Mouse (Mus musculus): ENCODE results near the gene Med13l.

Gene Med13l

GRCm38 (mm10) chr5:118555305-118555704 lies 5.2 kb upstream of the Med13l start:
- in situ Hi-C loops (cut with MboI, MseI): no loop called here

GRCm38 (mm10) chr5:118556387-118556937 lies 4.0 kb upstream of the Med13l start:
- in situ Hi-C loops (cut with MboI, MseI): no loop called here

GRCm38 (mm10) chr5:118558841-118559240 lies 1.6 kb upstream of the Med13l start:
- in situ Hi-C loops (cut with MboI, MseI): no loop called here

DNA sequence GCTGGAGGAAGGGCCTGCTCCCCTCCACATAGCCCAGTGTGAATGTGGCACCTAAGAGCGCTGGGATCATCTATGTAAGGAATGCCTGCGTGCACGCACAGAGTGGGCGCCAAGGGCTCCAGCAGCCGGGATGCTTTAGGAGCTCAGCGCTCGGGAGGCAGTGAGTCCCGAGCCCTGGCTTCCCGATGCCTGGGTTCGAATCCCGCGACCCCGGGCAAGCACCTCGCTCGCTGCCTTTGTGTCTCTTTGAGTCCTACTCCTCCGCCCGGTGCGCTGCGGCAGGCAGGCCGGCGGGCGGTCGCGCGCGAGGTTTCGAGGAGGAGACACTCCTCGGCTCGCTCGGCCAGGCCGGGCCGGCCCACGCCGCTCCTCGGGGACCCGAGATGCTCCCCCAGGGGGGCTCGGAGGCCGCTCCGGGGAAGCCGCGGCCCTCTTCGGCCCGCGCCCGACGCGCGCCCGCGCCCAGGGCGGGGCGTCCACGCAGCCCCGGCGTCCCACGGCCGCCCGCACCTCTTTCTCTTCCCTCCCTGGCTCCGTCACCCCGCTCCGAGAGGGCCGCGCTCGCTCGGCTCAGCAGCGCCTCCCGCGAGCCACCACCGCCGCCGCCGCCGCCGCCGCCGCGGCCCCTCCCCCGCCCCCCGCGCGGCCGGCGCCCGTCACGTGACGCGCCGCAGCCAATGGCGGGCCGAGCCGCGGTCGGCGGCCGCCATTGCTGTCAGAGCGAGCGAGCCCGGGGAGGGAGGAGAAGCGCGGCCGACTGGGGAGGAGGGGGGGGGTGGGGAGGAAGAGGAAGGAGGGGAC lies 695 bp upstream of the Med13l start:
- in situ Hi-C loops (cut with MboI, MseI): no loop called here

- in situ Hi-C loops (cut with MboI, MseI): no loop called here
Measured at GRCm38 (mm10) chr5:118561086-118561987, 858 bp downstream of the Med13l start.

- in situ Hi-C loops (cut with MboI, MseI): no loop called here
Measured at GRCm38 (mm10) chr5:118562206-118562605, 1.7 kb downstream of the Med13l start.

GRCm38 (mm10) chr5:118563590-118563989 lies 3.1 kb downstream of the Med13l start:
- in situ Hi-C loops (cut with MboI, MseI): no loop called here

DNA sequence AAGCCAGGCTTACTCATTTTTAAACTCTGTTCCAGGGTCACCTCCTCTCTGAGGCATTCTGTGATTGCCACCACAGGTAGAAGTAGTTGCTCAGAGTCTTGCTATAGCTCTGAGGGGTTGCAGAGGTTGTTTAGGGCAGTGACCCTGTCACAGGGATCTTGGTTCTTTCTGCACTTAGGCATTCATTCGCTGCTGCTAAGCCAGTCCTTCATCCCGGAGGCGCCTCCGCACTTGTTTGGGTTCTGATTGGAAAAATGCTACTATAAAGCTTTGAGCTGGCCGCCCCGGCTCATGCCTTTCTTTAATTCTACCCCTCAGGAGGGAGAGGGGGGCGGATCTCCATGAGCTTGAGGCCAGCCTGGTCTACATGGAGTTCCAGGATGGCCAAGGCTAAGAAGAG lies 6.9 kb downstream of the Med13l start:
- in situ Hi-C loops (cut with MboI, MseI): no loop called here

GRCm38 (mm10) chr5:118569017-118569416 lies 8.5 kb downstream of the Med13l start:
- in situ Hi-C loops (cut with MboI, MseI): no loop called here

GRCm38 (mm10) chr5:118569606-118570580 lies 9.4 kb downstream of the Med13l start:
- in situ Hi-C loops (cut with MboI, MseI): no loop called here

GRCm38 (mm10) chr5:118571504-118571903 lies 11.0 kb downstream of the Med13l start:
- in situ Hi-C loops (cut with MboI, MseI): no loop called here

DNA sequence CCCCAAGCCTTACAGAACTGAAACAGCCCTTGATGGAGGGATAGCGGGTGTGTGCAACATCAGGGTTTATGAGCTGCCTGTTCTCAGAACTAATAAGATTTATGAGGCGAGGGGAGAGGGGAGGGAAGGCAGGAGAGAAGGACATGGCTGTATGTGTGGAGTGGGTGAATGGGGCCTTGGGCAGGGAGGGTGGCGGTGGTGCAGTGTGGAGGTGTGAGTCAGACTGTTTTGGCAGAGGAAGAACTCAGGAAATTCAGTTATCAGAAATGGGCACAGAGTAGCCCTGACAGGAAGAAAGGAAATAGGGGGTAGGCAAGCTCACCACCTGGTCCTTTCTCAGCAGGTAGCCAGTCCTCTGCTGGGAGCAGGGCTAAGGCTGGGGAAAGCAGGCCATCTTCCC lies 13.8 kb downstream of the Med13l start:
- in situ Hi-C loops (cut with MboI, MseI): no loop called here

DNA sequence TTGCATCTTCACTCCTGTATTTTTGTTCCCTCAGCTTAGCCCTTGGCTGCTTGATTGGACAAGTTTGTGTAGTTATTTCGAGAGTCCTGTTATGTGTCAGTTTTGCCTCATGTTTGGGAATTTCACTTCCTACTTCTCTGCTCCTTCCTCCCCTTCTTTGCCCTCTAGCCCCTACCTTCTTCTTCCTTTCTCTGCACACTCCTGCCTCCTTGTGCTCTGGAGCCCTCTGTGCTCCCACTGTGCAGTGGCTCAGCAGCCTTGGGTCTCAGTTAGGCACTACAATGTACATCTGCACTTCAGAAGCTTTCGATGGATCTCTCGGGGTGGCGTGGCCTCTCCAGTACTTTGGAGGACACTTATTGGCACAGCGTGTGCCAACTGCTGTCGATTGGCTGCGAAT lies 14.5 kb downstream of the Med13l start:
- in situ Hi-C loops (cut with MboI, MseI): no loop called here

DNA sequence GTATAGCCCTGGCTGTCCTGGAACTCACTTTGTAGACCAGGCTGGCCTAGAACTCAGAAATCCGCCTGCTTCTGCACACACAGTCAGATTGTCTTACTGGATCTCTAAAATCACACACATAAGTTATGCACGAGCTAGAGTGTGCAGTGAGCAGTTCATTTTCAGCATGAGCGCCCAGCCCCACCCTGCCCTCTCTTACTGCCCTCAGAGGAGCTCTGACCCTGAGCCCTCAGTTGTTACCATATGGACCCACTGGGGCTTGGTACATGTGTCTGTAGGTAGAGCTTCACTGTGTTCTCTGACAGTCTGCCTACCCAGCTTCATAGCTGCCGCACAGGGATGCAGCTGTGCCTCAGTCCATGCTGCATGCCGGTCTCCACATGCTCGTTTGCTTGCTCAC lies 15.4 kb downstream of the Med13l start:
- in situ Hi-C loops (cut with MboI, MseI): no loop called here

DNA sequence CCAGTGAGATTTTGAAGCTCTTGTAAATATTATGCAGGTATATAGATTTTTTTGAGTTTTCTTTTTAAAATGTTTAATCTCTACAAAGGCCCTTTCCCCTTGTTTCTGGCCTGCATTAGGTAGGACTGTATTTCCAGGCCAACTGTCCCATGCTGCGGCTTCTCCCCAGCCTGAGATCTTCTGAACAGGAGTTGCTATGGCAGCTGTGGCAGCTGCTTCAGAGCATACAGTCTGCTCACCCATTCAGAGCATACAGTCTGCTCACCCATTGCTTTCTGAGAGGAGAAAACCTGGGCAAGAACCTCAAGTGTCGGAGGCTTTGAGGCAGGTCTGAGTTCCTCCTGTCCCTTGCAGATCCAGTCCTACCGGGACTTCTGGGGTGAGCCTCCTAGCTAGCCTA lies 16.3 kb downstream of the Med13l start:
- in situ Hi-C loops (cut with MboI, MseI): no loop called here

DNA sequence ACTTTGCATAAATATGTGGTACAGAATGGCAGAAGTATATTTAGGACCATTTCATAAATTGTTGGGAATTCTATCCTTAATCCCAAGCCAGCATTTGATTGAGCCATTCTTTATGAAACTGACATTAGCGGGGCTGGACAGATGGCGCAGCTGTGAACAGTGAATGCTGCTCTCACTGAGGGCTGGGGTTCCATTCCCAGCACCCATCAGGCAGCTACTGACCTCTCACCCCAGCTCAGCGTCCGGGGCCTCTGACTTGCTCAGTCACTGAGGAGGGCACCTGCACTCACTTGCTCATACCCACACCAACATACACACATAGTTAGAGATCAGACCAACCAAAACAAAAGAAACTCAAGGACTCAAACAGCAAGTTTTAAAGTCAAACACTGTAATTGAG lies 24.9 kb downstream of the Med13l start:
- in situ Hi-C loops (cut with MboI, MseI): no loop called here

DNA sequence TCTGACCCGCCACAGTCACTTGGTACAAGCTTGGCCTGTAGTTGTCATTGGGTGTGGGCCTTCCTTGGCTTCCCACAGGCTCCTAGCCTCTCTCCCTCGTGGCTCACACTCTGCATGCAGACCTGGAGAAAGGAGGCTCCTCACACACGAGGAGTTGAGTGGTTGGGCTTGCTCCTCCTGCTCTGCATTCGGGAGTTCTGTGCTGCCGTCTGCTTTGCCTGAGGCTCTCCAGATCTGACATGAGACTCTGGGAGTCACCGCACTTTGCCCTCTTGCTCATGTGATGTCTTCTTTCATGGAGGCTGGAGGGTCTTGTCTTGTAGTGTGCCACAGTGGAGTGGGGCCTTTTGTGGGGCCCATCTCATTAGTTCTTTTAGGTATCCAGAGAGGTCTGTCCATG lies 26.1 kb downstream of the Med13l start:
- in situ Hi-C loops (cut with MboI, MseI): no loop called here

GRCm38 (mm10) chr5:118588381-118588925 lies 28.0 kb downstream of the Med13l start:
- in situ Hi-C loops (cut with MboI, MseI): no loop called here

DNA sequence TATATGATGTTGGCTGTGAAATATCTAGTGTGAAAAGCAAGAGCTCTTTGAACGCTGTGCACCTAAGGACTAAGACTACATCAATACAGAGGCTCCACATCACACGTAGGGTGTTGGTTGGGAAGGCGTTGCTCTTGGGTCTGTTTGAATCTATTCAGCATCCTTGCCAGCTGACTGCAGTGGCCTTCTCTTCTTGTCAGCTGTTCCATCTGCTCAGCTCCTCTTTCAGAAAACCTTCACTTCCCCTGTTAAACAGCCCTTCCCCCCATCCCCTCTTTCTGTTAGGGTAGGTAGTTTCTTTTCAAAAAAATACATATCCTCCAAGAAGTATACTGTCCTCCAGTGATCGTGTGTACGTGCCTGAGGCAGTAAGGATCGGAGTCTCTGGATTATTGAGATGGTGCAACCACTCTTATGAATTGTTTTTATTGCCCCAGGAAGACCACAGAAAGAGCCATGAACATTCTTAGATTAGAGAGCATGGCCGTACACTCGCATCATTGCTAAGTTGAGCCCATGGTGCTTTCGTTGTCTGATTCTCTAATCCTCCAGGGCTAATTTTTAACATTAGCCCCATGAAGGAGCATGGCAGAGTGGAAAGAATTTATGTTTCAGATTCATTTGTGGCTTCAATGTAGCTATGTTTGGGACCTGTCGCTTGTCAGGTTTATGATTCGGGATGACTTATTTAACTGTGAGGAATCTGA lies 28.9 kb downstream of the Med13l start:
- in situ Hi-C loops (cut with MboI, MseI): no loop called here

DNA sequence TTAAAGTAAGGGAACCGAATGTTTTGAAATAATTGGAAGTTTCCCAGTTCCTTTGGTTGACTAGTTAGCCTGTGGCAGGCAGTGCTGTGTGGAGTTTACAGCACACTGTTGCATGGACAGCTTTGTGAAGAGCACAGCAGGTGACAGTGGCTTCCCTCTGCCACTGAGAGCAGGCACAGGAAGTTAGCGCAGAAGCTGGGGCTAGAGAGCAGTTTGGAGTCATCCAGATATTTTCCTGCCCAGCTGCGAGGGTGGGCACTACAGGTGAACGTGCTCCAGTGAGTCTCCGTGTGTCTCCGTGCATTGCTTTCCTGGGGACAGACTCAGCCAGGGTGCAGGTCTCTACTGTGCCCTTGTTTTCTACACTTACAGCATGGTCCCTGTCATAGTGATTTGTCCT lies 30.4 kb downstream of the Med13l start:
- in situ Hi-C loops (cut with MboI, MseI): no loop called here
